8 mouse cellular contexts compared by ENCODE assay signal in the genomic region with DNA sequence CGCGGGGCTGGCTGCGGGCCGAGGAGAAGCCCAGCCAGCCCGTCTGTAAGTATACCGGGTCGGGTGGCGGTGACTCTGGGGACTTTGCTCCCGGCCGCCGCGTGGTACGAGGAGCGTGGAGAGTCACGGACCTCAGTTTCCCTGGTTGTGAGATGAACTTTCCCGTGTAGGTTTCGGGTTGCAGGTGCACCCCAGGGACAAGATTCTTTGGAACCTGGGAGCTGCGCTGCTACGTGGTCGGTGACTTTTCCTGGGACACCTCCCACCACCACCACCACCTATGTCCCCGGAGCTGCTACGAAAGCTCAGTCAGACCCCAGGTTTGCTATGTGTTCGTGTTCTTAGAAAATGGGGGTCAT. TPM values are rescaled to one million over a fixed set of nuclear protein-coding genes. Genes with fewer than 3 reads are reported as not detected.
A peak's percentile ranks its signal among the peaks of the same experiment; 100 is the strongest.
DNase-seq lines count a peak whose midpoint lies in the region; ATAC-seq and TF ChIP-seq lines count a peak whose summit lies in the region.

No protein-coding gene starts in this region.

- no peaks in the 10 kb centered on the region for H3K27me3 ChIP-seq in kidney, embryonic 14.5 days (ENCODE audit: control insufficient read depth, insufficient read depth, low read length)
- no peaks in the 10 kb centered on the region for H3K27me3 ChIP-seq in hindbrain, embryonic 12.5 days
- H3K27me3 ChIP-seq in midbrain, embryonic 13.5 days = no peaks in the 10 kb centered on the region

- no peak for TF ChIP-seq POLR2A in bone marrow, adult 2 months (IDR thresholded peaks at IDR 0.05; ENCODE audit: borderline replicate concordance, control insufficient read depth, low read depth, low read length)

- no peak for DNase-seq in kidney, adult 18-20 months
- no peak for DNase-seq in cerebellum, postnatal 4 days (ENCODE audit: low spot score in 2 of 2)
- no peak for DNase-seq in right cerebral cortex, postnatal 4 days
- DNase-seq in B cell, adult 2 months = no peak

- peaks cover 3% of the 10 kb centered on the region; the same call in 1 of the 2 replicates for H3K4me1 ChIP-seq in kidney, embryonic 14.5 days (ENCODE audit: control insufficient read depth, insufficient read depth, low read length)
- H3K4me1 ChIP-seq in bone marrow, adult 2 months (ENCODE audit: control insufficient read depth, insufficient read depth, low read length) = peaks cover 4% of the 10 kb centered on the region
- H3K4me1 ChIP-seq in hindbrain, embryonic 12.5 days = peaks cover 17% of the 10 kb centered on the region
- peaks cover 17% of the 10 kb centered on the region for H3K4me1 ChIP-seq in midbrain, embryonic 13.5 days (replicated peaks)

- peaks cover 18% of the 10 kb centered on the region for H3K36me3 ChIP-seq in kidney, embryonic 14.5 days (ENCODE audit: control insufficient read depth, insufficient read depth, low read length)
- peaks cover 19% of the 10 kb centered on the region for H3K36me3 ChIP-seq in hindbrain, embryonic 12.5 days
- H3K36me3 ChIP-seq in midbrain, embryonic 13.5 days = peaks cover 13% of the 10 kb centered on the region

- under 1% methylated on average over 23 of the region's 23 CpGs for WGBS in kidney, embryonic 14.5 days
- WGBS in bone marrow, adult 2 months = under 1% methylated on average over 23 of the region's 23 CpGs
- under 1% methylated on average over 23 of the region's 23 CpGs for WGBS in hindbrain, embryonic 12.5 days
- under 1% methylated on average over 23 of the region's 23 CpGs for WGBS in midbrain, embryonic 13.5 days

- 0 out of 2 replicates have a peak overlapping the region, but pooled peaks have one; percentile 14 for H3K27ac ChIP-seq in kidney, embryonic 14.5 days (ENCODE audit: low read depth, low read length)
- peak overlapping the region; percentile 98 for H3K27ac ChIP-seq in bone marrow, adult 2 months (ENCODE audit: control insufficient read depth, insufficient read depth, low read depth, low read length, poor library complexity)
- H3K27ac ChIP-seq in hindbrain, embryonic 12.5 days = peak overlapping the region; percentile 83
- H3K27ac ChIP-seq in midbrain, embryonic 13.5 days = peak overlapping the region; percentile 75; the same call in 1 of the 2 replicates

- ATAC-seq in kidney, embryonic 14.5 days (ENCODE audit: low FRiP score, low TSS enrichment) = no peak
- no peak for ATAC-seq in hindbrain, embryonic 12.5 days (ENCODE audit: low FRiP score)
- no peak for ATAC-seq in midbrain, embryonic 13.5 days

- peak overlapping the region; percentile 69 for H3K4me3 ChIP-seq in kidney, embryonic 14.5 days (ENCODE audit: low read length)
- H3K4me3 ChIP-seq in bone marrow, adult 2 months (replicated peaks; ENCODE audit: control insufficient read depth, low read depth, low read length) = peak overlapping the region; percentile 80
- peak overlapping the region; percentile 79 for H3K4me3 ChIP-seq in hindbrain, embryonic 12.5 days
- peak overlapping the region; percentile 65 for H3K4me3 ChIP-seq in midbrain, embryonic 13.5 days (replicated peaks)

- TF ChIP-seq CTCF in bone marrow, adult 2 months (IDR thresholded peaks at IDR 0.05; ENCODE audit: control insufficient read depth, insufficient read depth, low read length) = no peak

- H3K4me2 ChIP-seq in kidney, embryonic 14.5 days (replicated peaks; ENCODE audit: low read depth, low read length) = peak overlapping the region; percentile 66
- H3K4me2 ChIP-seq in hindbrain, embryonic 12.5 days (replicated peaks) = peak overlapping the region; percentile 68
- peak overlapping the region; percentile 82 for H3K4me2 ChIP-seq in midbrain, embryonic 13.5 days (replicated peaks)

- H3K9ac ChIP-seq in kidney, embryonic 14.5 days (ENCODE audit: low read depth, low read length) = peak overlapping the region; percentile 70
- H3K9ac ChIP-seq in hindbrain, embryonic 12.5 days = peak overlapping the region; percentile 80
- peak overlapping the region; percentile 73 for H3K9ac ChIP-seq in midbrain, embryonic 13.5 days (replicated peaks)

- H3K9me3 ChIP-seq in kidney, embryonic 14.5 days (ENCODE audit: control insufficient read depth, low read length) = no peaks in the 10 kb centered on the region
- H3K9me3 ChIP-seq in hindbrain, embryonic 12.5 days (replicated peaks) = no peaks in the 10 kb centered on the region
- H3K9me3 ChIP-seq in midbrain, embryonic 13.5 days = no peaks in the 10 kb centered on the region

RNA-seq across cellular contexts. Expression of a gene that starts 0.3 kb away (rescaled TPM):
- polyA plus RNA-seq in kidney, embryonic 14.5 days (2014; fragmentation: Nextera tagmentation; extraction: Ambion mirVana) = 11.9 and 24.5 TPM in 2 replicates
- 3.5 and 7.8 TPM in 2 replicates for polyA plus RNA-seq in bone marrow, adult 2 months (2011; ENCODE audit: insufficient read depth, insufficient read length, low replicate concordance, missing spikeins)
- 26.9 and 27.2 TPM in 2 replicates for polyA plus RNA-seq in hindbrain, embryonic 12.5 days (2016; fragmentation: Nextera tagmentation; extraction: Ambion mirVana)
- polyA plus RNA-seq in midbrain, embryonic 13.5 days (2015; fragmentation: Nextera tagmentation; extraction: Ambion mirVana) = 13.7 and 14.3 TPM in 2 replicates

RNA-seq across cellular contexts. Expression of a gene that starts 18.3 kb away (rescaled TPM):
- 47.9 and 56.1 TPM in 2 replicates for polyA plus RNA-seq in kidney, embryonic 14.5 days (2014; fragmentation: Nextera tagmentation; extraction: Ambion mirVana)
- polyA plus RNA-seq in bone marrow, adult 2 months (2011; ENCODE audit: insufficient read depth, insufficient read length, low replicate concordance, missing spikeins) = 30.7 and 40.7 TPM in 2 replicates
- polyA plus RNA-seq in hindbrain, embryonic 12.5 days (2016; fragmentation: Nextera tagmentation; extraction: Ambion mirVana) = 45.1 and 45.9 TPM in 2 replicates
- polyA plus RNA-seq in midbrain, embryonic 13.5 days (2015; fragmentation: Nextera tagmentation; extraction: Ambion mirVana) = 49.6 and 51.2 TPM in 2 replicates

RNA-seq across cellular contexts. Expression of a gene that starts 37.3 kb away (rescaled TPM):
- polyA plus RNA-seq in kidney, embryonic 14.5 days (2014; fragmentation: Nextera tagmentation; extraction: Ambion mirVana) = 35.8 and 68.8 TPM in 2 replicates
- 69.6 and 92.7 TPM in 2 replicates for polyA plus RNA-seq in bone marrow, adult 2 months (2011; ENCODE audit: insufficient read depth, insufficient read length, low replicate concordance, missing spikeins)
- 63.6 and 63.7 TPM in 2 replicates for polyA plus RNA-seq in hindbrain, embryonic 12.5 days (2016; fragmentation: Nextera tagmentation; extraction: Ambion mirVana)
- polyA plus RNA-seq in midbrain, embryonic 13.5 days (2015; fragmentation: Nextera tagmentation; extraction: Ambion mirVana) = 40.0 and 44.3 TPM in 2 replicates

Comparison
In these comparisons a context has a peak if more than half of its experiments do, and no peak if none do; other contexts are left out.
1. H3K27ac ChIP-seq: peak in every context shown above with its lines; median percentile 98 in bone marrow, adult 2 months; 83 in hindbrain, embryonic 12.5 days; 75 in midbrain, embryonic 13.5 days; 14 in kidney, embryonic 14.5 days.